Mouse (Mus musculus) mesoderm, embryonic 11.5 days (tissue): ENCODE results near the gene Tmem63c.

Experiments used
- DNase-seq: peaks from one replicate; pipeline ENCODE4 v3.0.0-alpha.2; 2012; ENCODE audit warnings: low read depth, low spot score

The Tmem63c gene

DNA sequence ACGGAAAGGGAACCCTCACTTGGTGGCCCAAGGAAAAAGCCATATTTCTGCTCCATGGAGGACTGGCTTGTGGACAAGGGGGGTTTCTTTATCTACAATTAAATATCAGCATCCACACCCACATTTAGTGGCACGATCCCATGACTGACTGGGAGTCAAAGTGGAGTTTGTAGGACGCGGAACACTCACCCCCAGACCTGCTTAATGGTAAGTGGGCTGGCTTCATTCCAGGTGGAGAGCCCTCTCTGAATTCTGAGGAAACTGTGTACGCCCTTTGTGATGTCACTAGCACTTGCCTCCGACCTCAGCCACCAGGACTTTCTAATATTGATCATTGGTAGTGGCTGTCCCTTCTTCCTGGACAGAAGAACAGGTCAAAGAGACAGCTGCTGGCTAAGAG, at the start of gene Tmem63c:
Tmem63c (plus strand) TSS at position 301 of the 400 bp plus-strand sequence.
- DNase-seq, result no peak

GRCm38 (mm10) chr12:86973216-86973615, 47.9 kb upstream of the Tmem63c start:
- no peak for DNase-seq

DNA sequence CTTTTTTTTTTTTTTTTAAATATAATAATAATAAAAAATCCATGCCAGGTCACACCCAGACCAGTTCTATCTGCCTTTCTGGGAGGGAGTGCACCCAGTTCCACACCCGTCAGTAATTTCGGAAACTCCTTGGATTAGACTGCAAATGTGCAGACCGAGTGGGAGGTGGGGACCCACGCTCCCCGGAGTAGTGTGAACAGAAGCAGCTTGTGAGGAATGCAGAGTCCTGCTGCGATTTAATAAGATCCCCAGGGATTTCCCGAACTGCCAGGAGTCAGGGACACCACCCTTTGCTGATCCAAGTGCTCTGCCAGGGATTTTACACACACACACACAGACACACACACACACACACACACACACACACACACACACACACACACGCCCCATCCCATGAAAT, 47.4 kb upstream of the Tmem63c start:
- no peak for DNase-seq

- peak; percentile 58 for DNase-seq
Measured at GRCm38 (mm10) chr12:86974387-86975288, 46.5 kb upstream of the Tmem63c start.

DNA sequence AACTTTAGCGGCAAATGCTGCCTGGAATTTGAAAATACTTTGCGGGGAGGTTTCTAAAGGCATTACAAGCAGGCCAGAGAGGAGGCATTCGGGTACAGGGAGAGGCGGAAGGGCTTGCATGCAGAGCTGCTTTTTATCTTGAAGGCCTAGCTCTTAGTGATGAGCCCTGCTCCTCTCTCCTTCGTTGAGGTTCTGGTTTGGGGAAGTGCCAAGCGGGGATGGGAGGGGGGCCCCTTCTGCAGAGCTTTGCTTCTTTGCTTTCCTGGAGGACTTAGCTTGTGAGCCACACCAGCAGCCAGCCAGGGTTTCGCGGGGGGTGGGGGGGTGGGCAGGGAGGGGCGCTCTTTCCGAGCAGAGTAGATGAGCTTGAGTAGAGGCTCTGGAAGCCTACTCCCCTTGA, 45.4 kb upstream of the Tmem63c start:
- DNase-seq, result no peak

- DNase-seq, result peak; percentile 10
Measured at GRCm38 (mm10) chr12:86976511-86977168, 44.5 kb upstream of the Tmem63c start.

GRCm38 (mm10) chr12:86977833-86978232, 43.3 kb upstream of the Tmem63c start:
- DNase-seq, result peak; percentile 40

DNA sequence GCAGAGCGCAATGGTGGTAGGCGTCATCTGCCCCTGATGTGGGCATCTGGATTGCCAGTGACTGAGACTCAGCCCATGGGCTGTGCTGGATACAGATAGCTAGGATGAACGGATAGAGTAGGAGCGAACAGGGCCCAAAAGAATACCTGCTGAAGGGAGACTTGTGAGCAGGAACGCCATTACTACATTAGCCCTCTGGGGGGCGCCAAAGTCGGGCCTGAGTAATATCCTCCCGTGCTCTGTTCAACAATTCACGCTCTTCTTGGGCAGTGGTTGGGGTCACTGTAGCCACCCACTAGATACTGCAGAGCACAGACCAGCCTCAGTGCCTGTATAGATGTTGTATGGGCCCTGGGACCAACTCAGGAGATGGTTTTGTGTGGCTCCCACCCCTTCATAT, 40.0 kb upstream of the Tmem63c start:
- DNase-seq, result no peak

- peak; percentile 87 for DNase-seq
Measured at GRCm38 (mm10) chr12:86983470-86984193, 37.5 kb upstream of the Tmem63c start.

GRCm38 (mm10) chr12:86984194-86984555, 37.0 kb upstream of the Tmem63c start:
- peak; percentile 65 for DNase-seq

GRCm38 (mm10) chr12:86986562-86986961, 34.6 kb upstream of the Tmem63c start:
- DNase-seq, result no peak

DNA sequence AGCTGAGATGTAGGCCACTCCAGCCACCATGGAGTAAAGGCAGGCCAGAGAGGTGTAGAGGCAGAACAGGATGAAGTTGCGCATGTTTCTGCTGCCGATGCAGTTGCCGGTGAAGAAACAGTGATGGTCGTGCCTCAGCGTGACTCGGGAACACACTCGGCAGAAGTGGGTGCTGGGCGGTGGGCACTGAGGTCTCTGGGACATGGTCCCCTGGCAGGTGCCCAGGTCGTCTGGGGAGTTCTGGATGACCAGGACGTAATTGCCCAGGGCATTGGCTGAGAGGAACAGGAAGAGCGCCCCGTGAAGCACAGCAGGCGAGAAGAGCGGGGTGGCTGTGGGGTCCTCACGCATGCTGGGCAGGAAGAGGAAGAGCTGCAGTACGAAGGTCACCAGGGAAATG, 32.9 kb upstream of the Tmem63c start:
- DNase-seq, result no peak

DNA sequence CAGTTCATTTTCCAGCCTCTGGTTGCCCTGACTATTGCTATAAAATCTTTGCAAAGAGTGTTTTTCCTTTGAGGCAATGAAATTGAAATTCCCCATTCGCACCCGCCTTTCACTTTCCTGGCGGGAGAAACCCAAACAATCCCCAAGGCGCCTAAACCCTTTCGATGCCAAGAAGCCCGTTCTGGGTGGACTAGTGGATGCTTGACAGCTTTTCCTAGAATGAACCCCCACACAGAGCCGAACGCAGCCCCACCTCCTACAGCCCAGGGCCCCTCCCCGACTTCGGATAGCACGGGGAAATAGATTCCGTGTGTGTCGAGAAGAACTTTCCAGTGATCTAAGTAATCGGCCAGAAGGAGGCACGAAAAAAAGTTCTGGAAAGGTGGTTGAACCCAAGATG, 31.8 kb upstream of the Tmem63c start:
- DNase-seq, result no peak

DNA sequence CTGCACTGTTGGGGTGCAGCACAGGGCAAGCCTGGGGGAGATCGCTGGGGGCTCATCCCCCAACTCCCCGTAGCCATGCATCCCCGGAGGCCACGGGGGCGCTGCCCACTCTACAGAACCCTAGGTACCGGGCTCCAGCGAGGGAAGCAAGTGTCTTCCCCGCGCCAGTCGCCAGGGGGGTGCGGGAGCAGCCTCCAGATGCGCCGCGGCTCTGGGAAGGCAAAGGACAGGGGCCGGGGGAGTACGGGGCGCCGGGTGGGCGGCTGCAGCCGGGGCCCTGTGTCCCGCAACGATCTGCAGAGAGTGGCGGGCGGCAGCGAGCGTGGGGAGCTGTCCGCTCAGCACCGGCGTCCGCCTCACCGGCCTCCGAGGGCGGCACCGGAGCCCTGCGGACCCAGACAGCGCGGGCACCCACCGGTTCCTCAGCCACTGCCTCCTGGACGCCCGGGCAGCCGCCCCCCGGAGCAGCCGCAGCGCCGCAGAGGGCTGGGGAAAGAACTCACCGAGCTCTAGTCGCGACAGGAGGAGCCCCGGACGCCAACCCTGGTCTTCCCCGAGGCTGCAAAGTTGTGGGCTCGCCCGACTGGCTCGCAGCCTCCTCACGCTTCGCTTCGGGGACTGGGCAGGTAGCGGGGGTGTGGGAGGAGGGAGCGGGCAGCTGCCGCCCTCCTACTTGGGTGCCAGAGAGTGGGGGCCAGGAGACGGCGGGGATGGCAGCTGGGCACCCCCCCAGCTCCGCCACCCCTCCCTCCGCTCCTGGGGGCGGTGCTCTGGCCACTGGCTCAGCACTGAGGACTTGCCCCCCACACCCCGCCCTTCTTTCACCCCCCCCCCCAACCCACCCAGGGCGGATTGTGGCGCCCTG, 31.0 kb upstream of the Tmem63c start, which contains the start of gene Zdhhc22:
Zdhhc22 (minus strand) TSS at position 541 of the 865 bp plus-strand sequence.
- DNase-seq, result peak; percentile 69

DNA sequence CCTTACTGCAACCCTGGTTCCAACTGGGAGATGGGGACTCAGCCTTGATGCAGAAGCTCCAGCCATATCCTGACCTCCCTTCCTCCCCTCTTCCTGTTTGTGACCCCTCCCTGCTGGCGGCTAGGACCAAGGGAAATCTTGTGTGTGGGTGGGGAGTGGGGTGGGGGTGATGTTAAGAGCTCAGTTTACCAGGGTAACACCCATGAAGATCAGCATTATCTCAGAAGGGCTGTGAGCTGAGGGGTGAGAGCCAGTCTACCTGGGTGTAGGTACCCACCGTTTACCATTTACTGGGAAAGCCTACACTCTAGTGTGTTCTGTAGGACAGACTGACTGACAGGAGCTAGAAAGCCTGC, 30.4 kb upstream of the Tmem63c start:
- no peak for DNase-seq

- DNase-seq, result peak; percentile 53
Measured at GRCm38 (mm10) chr12:86994166-86994565, 27.0 kb upstream of the Tmem63c start.

- DNase-seq, result no peak
Measured at GRCm38 (mm10) chr12:86994776-86995175, 26.4 kb upstream of the Tmem63c start.

- DNase-seq, result no peak
Measured at GRCm38 (mm10) chr12:86995931-86996330, 25.2 kb upstream of the Tmem63c start.

DNA sequence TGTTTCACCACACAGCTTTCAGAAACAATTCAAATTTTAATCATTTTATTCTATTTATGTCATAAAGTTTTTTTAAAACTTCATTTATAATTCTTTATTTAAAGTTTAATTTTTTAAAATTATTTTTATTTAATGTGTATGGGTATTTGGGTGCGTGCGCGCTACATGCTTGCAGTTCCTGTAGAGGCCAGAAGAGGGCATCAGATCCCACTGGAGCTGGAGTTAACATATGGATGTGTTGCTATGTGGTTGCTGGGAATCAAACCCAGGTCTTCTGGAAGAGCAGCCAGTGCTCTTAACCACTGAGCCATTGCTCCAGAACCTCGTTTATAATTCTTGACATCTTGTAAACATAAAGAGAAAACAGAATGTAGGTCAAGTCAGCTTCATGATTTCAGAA, 22.4 kb upstream of the Tmem63c start:
- DNase-seq, result no peak

- no peak for DNase-seq
Measured at GRCm38 (mm10) chr12:86999283-86999820, 21.8 kb upstream of the Tmem63c start.
